Mouse (Mus musculus) hindbrain, embryonic 11.5 days (tissue): ENCODE data around the gene Evi2b. TPM values are rescaled to one million over a fixed set of nuclear protein-coding genes. Genes with fewer than 3 reads are reported as not detected.

Experiments used
- ATAC-seq: fragments of 200-750 bp; cut with Nextera tagmentation; 2 replicates; pipeline ENCODE4 v1.8.0; 2017; ENCODE audit warnings: mild to moderate bottlenecking, moderate TSS enrichment, moderate library complexity; ENCODE audit not compliant: low FRiP score
- DNase-seq: peaks from one replicate; pipeline ENCODE4 v3.0.0-alpha.2; 2015; ENCODE audit warnings: low spot score
- H3K27ac ChIP-seq: fragments of 300-500 bp; sonication (generic); 2 replicates; pipeline ENCODE4 v1.5.1; 2014; ENCODE audit warnings: mild to moderate bottlenecking, low read depth, low read length
- H3K27me3 ChIP-seq: fragments of 300-500 bp; sonication (generic); 2 replicates; pipeline ENCODE4 v1.6.1; 2014; ENCODE audit warnings: mild to moderate bottlenecking, low read length, moderate library complexity, mixed read lengths; ENCODE audit not compliant: control insufficient read depth, insufficient read depth
- H3K36me3 ChIP-seq: fragments of 300-500 bp; sonication (generic); 2 replicates; pipeline ENCODE4 v1.6.1; 2014; ENCODE audit warnings: mild to moderate bottlenecking, low read length, moderate library complexity, mixed read lengths; ENCODE audit not compliant: control insufficient read depth, insufficient read depth
- H3K4me1 ChIP-seq: fragments of 300-500 bp; sonication (generic); replicated peaks from 2 replicates; pipeline ENCODE4 v1.6.1; 2014; ENCODE audit warnings: low read length, mixed read lengths; ENCODE audit not compliant: control insufficient read depth, insufficient read depth
- H3K4me2 ChIP-seq: fragments of 300-500 bp; sonication (generic); replicated peaks from 2 replicates; pipeline ENCODE4 v1.6.1; 2014; ENCODE audit warnings: mild to moderate bottlenecking, low read depth, low read length
- H3K4me3 ChIP-seq: fragments of 300-500 bp; sonication (generic); 2 replicates; pipeline ENCODE4 v1.5.1; 2014; ENCODE audit warnings: low read depth, low read length
- H3K9ac ChIP-seq: fragments of 300-500 bp; sonication (generic); 2 replicates; pipeline ENCODE4 v1.6.1; 2014; ENCODE audit warnings: low read depth, low read length
- H3K9me3 ChIP-seq: fragments of 300-500 bp; sonication (generic); 2 replicates; pipeline ENCODE4 v1.6.1; 2016; ENCODE audit warnings: low read length; ENCODE audit not compliant: control insufficient read depth
- WGBS: fragments of 180-500 bp; shearing (Covaris S2); extraction: QIAGEN DNeasy Blood & Tissue Kit; methylation state at CpG from one replicate; pipeline ENCODE4 v1.1.7; 2014; 5-methylcytosine and 5-hydroxymethylcytosine counted together
- polyA plus RNA-seq: library from polyadenylated mRNA; unstranded; fragments of >200 nt; fragmentation: Nextera tagmentation; extraction: Ambion mirVana; gene quantifications from 2 replicates; pipeline ENCODE4 v1.2.1, GENCODE M21; 2014

The Evi2b gene
- polyA plus RNA-seq, 1 experiment from 2014 or later, result 0.20 TPM

DNA sequence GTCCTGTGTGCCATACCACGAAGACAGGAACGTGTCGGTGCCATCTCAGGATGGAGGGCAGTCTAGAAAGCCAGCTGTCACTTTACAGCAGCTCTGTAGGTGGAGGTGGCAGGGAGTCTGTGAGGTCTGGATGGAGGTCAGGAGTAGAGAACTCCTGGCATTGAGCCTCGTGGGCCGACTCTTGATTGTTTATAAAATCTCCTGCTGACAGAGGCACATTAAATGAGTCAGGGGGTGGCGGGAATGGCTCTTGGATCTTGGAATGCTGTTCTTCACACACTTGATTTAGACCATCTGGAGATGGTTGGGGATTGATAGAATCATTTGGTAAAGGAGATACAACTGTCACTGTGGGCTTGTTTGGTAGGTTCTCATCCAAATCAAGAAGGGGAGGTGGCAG, 8.2 kb downstream of the Evi2b start:
- H3K27me3 ChIP-seq, result no peaks in the 10 kb centered on the region
- no peak overlapping the region for H3K4me2 ChIP-seq
- 77% methylated on average over 6 of the region's 6 CpGs for WGBS
- no peaks in the 10 kb centered on the region for H3K4me1 ChIP-seq
- H3K9ac ChIP-seq, result no peak overlapping the region
- ATAC-seq (no peak), DNase-seq (no peak)
- H3K27ac ChIP-seq, result no peak overlapping the region
- no peaks in the 10 kb centered on the region for H3K36me3 ChIP-seq
- no peaks in the 10 kb centered on the region for H3K9me3 ChIP-seq
- no peak overlapping the region for H3K4me3 ChIP-seq

DNA sequence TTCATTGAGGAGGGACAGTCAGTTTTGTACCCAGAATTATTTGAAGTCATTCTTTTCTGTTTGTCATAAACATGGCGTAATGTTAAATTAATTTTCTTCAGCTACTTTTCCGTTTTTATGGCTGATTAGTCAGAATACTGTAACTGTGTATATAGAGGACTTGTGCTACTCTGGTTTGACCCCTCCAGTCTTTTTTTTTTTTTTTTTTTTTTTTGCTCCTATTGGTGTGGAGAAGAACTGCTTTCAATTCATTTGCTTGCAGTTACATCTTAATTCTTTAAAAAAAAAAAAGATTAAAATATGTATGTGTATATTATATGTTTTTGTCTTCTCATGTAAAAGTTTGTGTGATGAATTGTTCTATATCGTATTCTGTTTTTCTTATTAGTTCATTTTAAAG, 11.6 kb downstream of the Evi2b start:
- no peak for ATAC-seq

DNA sequence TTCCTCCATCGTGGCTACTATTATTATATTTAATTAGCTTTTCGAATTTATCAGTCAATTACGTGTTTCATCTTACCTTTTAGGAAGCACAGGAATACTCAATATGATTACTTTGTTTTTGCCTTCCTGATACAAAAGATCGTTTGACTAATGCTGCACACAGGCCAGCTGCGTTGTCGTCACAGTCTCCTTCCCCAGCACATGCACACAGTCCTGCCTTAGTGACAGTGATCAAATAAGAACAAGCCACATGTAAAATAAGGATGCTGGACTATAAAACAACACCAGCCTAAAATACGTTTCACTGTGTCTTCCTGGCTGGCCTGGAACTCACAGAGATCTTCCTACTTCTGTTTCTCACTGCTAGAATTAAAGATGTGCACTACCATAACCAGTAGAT, 19.1 kb downstream of the Evi2b start:
- H3K27ac ChIP-seq, result no peak overlapping the region
- H3K9ac ChIP-seq, result no peak overlapping the region
- H3K4me3 ChIP-seq, result no peak overlapping the region
- no peaks in the 10 kb centered on the region for H3K36me3 ChIP-seq
- ATAC-seq (no peak), DNase-seq (no peak)
- H3K27me3 ChIP-seq, result no peaks in the 10 kb centered on the region
- 84% methylated on average over 7 of the region's 7 CpGs for WGBS
- no peak overlapping the region for H3K4me2 ChIP-seq
- no peaks in the 10 kb centered on the region for H3K9me3 ChIP-seq
- H3K4me1 ChIP-seq, result no peaks in the 10 kb centered on the region

More for the DNA sequence above, 11.6 kb downstream of the Evi2b start:
- no peak for DNase-seq
- Histone ChIP-seq H3K4me2 (no peak overlapping the region), H3K27ac (no peak overlapping the region), H3K4me3 (no peak overlapping the region), H3K4me1 (no peaks in the 10 kb centered on the region), H3K9me3 (no peaks in the 10 kb centered on the region), H3K36me3 (no peaks in the 10 kb centered on the region), H3K9ac (no peak overlapping the region), H3K27me3 (no peaks in the 10 kb centered on the region)
- WGBS, result 89% methylated on average over 3 of the region's 3 CpGs

DNA sequence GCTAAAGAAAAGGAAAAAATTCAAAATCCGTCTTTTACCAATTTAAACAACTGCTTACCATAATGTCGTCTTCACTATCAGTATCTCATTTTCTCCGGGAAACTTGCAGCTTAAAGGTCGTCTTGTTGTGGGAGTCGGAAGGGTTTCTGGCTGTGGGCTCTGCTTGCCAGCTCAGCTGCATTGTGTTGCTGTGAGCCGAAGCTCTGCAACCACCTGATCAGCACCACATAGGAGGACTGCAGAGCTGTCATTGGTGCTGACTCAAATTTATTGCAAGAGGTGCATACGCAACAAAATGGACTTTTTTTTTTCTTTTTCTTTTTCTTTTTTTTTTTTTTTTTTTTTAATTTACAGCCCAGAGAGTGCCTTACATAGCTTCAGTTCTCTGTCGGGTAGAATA, 19.7 kb downstream of the Evi2b start, which contains the start of gene Omg:
Gene Omg, minus strand, starts transcription at position 240 of the 400 bp plus-strand sequence.
- Histone ChIP-seq H3K27me3 (no peaks in the 10 kb centered on the region), H3K4me2 (no peak within 1 kb of the TSS), H3K36me3 (no peaks in the 10 kb centered on the region), H3K9ac (no peak within 1 kb of the TSS), H3K27ac (no peak within 1 kb of the TSS), H3K4me3 (no peak within 1 kb of the TSS), H3K9me3 (no peaks in the 10 kb centered on the region), H3K4me1 (no peaks in the 10 kb centered on the region)
- peak; percentile 7 for DNase-seq
- WGBS, result 63% methylated on average over 8 of the region's 8 CpGs
- ATAC-seq, result no peak

DNA sequence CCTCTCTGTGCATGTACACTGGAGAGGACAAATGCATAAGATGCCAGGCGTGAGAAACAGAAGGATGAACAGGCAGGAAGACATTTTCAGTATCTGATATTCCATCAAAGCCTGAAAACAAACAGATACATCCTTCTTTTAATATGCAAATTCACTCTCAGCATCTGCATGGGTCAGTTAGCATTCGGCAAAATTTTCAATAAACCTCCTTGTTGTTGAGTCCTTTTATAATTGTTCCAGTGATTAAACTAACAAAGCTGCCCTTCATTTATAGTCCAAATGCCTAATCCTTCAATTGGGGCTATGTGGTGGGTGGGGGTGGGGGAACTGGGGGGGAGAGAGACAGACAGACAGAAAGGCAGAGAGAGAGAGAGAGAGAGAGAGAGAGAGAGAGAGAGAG, 20.6 kb downstream of the Evi2b start:
- H3K27ac ChIP-seq, result no peak overlapping the region
- no peak for ATAC-seq
- no peak overlapping the region for H3K4me2 ChIP-seq
- no peaks in the 10 kb centered on the region for H3K27me3 ChIP-seq
- no peaks in the 10 kb centered on the region for H3K9me3 ChIP-seq
- H3K4me1 ChIP-seq, result no peaks in the 10 kb centered on the region
- no peaks in the 10 kb centered on the region for H3K36me3 ChIP-seq
- no peak overlapping the region for H3K4me3 ChIP-seq
- WGBS, result 38% methylated on average over 2 of the region's 2 CpGs
- DNase-seq, result no peak
- no peak overlapping the region for H3K9ac ChIP-seq

DNA sequence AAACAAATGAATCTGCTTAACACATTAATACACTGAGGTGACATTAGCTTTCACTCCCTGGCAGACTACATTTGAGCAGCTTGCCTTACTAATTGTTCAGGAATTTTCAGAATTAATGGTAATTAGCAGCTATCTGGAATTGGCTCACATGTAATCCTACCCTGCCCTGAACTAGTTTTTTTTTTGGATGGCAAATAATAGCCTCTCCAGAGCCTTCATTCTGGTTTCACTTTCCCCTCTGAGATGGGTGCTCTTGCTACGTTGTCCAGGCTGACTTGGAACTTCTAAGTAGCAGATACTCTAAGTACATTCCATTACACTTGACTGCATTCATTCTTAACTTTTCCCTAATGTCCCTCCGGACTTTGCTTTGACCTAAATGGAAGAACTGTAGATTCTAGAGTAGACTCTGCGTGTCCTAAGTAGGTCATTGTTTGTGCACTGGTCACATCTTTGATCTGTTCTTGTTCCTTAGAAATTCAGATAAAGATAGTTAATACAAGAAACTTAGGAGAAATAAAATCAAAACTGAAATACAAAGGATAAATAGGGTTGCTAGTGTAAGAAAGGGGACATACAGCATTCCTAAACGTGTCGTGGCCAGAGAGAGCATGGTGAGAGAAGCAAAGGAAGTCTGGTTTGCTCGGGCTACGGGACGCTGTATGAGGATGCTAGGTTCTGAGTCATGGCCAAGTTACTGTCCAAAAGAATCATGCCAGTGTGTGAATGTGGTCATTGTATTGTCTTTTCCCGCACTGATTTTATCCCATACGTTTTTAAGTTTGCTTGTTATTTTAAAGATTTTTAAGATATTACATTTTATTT, 28.4 kb downstream of the Evi2b start:
- H3K4me2 ChIP-seq, result no peak overlapping the region
- no peaks in the 10 kb centered on the region for H3K36me3 ChIP-seq
- H3K9me3 ChIP-seq, result no peaks in the 10 kb centered on the region
- H3K27me3 ChIP-seq, result no peaks in the 10 kb centered on the region
- no peak for DNase-seq
- 85% methylated on average over 10 of the region's 10 CpGs for WGBS
- H3K4me1 ChIP-seq, result no peaks in the 10 kb centered on the region
- H3K4me3 ChIP-seq, result no peak overlapping the region
- H3K9ac ChIP-seq, result no peak overlapping the region
- no peak for ATAC-seq
- no peak overlapping the region for H3K27ac ChIP-seq

DNA sequence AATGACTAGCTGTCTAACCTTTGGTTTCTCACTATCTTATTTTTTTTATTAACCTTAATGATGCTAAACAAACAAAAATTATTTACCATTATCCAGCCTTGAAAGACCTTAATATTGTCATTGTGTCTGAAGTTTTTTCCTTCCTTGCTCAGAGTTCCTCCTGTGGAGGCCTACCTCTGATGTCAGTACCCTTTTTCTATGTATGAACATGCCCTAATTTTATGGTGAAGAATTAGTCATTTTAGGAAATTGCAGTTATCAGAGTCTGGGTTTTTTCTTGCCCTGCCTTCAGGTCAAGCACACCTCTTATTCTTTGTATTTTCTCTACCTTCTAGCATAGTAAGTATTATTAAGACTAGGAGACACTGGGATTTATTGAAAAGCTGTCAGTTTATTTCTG, 38.8 kb downstream of the Evi2b start:
- Histone ChIP-seq H3K9ac (no peak overlapping the region), H3K4me3 (no peak overlapping the region), H3K4me2 (no peak overlapping the region), H3K4me1 (no peaks in the 10 kb centered on the region), H3K36me3 (no peaks in the 10 kb centered on the region), H3K9me3 (no peaks in the 10 kb centered on the region), H3K27ac (no peak overlapping the region), H3K27me3 (no peaks in the 10 kb centered on the region)
- ATAC-seq (no peak), DNase-seq (no peak)

DNA sequence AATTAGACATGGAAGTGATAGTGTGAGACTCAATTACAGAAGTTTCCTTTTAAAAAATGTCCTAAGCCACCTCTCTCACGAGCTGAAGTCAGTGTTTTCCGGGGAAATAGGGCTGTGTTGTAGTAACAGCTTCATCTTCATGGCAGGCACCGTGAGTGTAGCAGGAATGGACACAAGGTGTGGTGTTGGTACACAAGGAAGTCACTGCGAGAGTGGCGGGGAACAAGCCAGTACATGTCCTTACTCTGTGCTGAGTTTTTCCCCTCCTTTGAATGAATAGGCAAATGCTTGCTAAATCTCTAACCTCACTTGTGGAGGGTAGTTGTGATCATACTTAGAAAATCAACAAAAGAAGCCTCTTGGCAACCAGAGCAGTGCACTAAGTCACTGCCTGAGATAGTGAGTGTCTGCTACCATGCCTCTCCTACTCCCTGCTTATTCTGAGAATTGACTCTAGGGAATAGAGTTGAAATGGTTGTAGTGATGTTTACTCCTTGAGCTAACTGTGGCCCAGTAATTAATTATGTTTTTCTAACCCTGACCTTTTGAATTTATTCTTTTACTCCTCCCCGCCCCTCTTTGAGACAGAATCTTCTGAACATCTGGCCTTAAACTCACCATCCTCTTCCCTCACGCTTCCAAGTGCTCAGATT, 39.6 kb downstream of the Evi2b start:
- Histone ChIP-seq H3K36me3 (no peaks in the 10 kb centered on the region), H3K4me1 (no peaks in the 10 kb centered on the region), H3K27me3 (no peaks in the 10 kb centered on the region), H3K9me3 (no peaks in the 10 kb centered on the region), H3K27ac (no peak overlapping the region), H3K4me3 (no peak overlapping the region), H3K4me2 (no peak overlapping the region), H3K9ac (no peak overlapping the region)
- 87% methylated on average over 7 of the region's 7 CpGs for WGBS
- DNase-seq, result no peak
- no peak for ATAC-seq

DNA sequence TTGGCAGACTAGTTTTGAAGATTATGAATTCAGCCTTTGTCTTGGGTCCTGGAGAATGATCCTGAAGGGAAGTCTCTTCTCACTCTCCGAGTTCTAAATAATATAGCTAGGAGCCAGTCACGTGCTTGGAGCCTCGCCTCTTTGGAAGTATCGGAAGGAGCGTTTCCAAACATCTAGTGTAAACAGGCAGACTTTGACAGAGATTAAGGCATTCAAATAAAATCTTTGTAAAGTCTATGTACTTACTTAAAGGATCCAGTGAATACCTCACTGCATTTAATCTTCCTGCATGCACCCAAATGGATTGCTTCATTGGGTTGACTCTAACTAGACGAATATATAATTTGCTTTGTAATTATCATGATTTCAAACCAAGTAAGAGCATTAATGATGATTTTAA, 40.2 kb downstream of the Evi2b start:
- no peaks in the 10 kb centered on the region for H3K36me3 ChIP-seq
- 92% methylated on average over 6 of the region's 6 CpGs for WGBS

More for the DNA sequence above, 40.2 kb downstream of the Evi2b start:
- Histone ChIP-seq H3K4me1 (no peaks in the 10 kb centered on the region), H3K9ac (no peak overlapping the region), H3K4me3 (no peak overlapping the region), H3K27ac (no peak overlapping the region), H3K4me2 (no peak overlapping the region), H3K27me3 (no peaks in the 10 kb centered on the region), H3K9me3 (no peaks in the 10 kb centered on the region)
- no peak for ATAC-seq
- DNase-seq, result no peak
